Mouse (Mus musculus): ENCODE measurements around the gene Prc1. TPM values are rescaled to one million over a fixed set of nuclear protein-coding genes. Genes with fewer than 3 reads are reported as not detected.

Gene Prc1
- total RNA-seq, 1 experiment from 2014 or later, result 6.3 TPM

- ATAC-seq (replicated peaks; ENCODE audit: insufficient number of reproducible peaks, low FRiP score, low TSS enrichment, poor library complexity, severe bottlenecking), result no peak
These were observed 58.7 kb downstream of the Prc1 start for GRCm38 (mm10) chr7:80352920-80353319.

GRCm38 (mm10) chr7:80356351-80356750, 62.1 kb downstream of the Prc1 start:
- no peak for ATAC-seq (replicated peaks; ENCODE audit: insufficient number of reproducible peaks, low FRiP score, low TSS enrichment, poor library complexity, severe bottlenecking)

- ATAC-seq (replicated peaks; ENCODE audit: insufficient number of reproducible peaks, low FRiP score, low TSS enrichment, poor library complexity, severe bottlenecking), result no peak
These were observed 62.9 kb downstream of the Prc1 start for GRCm38 (mm10) chr7:80357156-80357555.

GRCm38 (mm10) chr7:80358039-80358438, 63.8 kb downstream of the Prc1 start:
- no peak for ATAC-seq (replicated peaks; ENCODE audit: insufficient number of reproducible peaks, low FRiP score, low TSS enrichment, poor library complexity, severe bottlenecking)

DNA sequence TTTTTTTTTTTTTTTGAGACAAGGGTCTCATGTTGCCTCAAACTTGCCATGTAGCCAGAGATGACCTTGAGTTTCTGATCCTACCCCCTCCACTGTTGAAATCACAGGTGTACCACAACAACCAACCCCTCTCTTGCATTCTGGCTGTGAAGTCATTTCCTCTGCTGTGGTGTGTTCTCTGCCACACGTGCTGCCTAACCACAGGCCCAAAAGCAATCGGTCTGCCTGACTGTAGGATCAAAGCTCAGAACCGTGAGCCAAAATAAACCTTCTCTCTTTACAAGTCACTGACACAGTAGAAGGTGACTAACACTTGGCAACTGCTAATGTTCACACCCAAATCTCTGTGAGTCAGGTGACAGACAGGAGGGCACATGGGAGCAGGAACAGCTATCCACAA, 66.2 kb downstream of the Prc1 start:
- no peak for ATAC-seq (replicated peaks; ENCODE audit: insufficient number of reproducible peaks, low FRiP score, low TSS enrichment, poor library complexity, severe bottlenecking)

DNA sequence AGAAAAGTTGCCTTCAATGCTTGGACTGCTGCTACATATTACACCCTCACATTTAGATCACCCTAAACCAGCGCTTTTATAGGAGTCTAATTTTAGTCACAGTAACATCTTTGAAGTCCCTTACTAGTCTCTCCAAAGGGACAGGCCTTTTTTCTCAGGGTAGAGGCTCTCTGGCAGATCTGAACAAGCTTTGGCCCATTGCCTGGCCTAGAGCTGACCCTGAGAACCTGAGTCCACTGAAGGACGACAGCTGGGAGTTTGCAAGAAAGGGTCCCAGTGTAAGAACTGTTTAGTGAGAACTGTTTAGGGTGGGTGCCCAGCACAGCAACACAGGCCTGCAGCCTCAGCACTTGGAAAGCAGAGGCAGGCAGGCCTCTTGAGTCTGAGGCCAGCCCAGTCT, 71.5 kb downstream of the Prc1 start:
- ATAC-seq (replicated peaks; ENCODE audit: insufficient number of reproducible peaks, low FRiP score, low TSS enrichment, poor library complexity, severe bottlenecking), result no peak

Other genes with a start within 250 kb of the Prc1 start
- gene Idh2, start 179.1 kb upstream of the Prc1 start, total RNA-seq (2017), result 23.3 to 27.2 TPM (median 24.2 TPM) in 3 replicates
- 7.4 to 9.3 TPM (median 9.1 TPM) in 3 replicates for gene Sema4b, start 107.6 kb upstream of the Prc1 start, total RNA-seq (2017)
- 37.5 to 51.3 TPM (median 45.7 TPM) in 3 replicates for gene Cib1, start 61.6 kb upstream of the Prc1 start, total RNA-seq (2017)
- gene Gdpgp1, start 61.6 kb upstream of the Prc1 start, total RNA-seq (2017), result 0.86 to 3.5 TPM (median 2.2 TPM) in 3 replicates
- gene Ttll13, start 48.1 kb upstream of the Prc1 start, total RNA-seq (2017), result 3.0 TPM in 1 of 3 replicates, not detected in the others
- 22.5 to 35.4 TPM (median 27.3 TPM) in 3 replicates for gene Ngrn, start 33.2 kb upstream of the Prc1 start, total RNA-seq (2017)
- gene Vps33b, start 24.8 kb upstream of the Prc1 start, total RNA-seq (2017), result 35.8 to 53.3 TPM (median 47.4 TPM) in 3 replicates
- 4.0 to 14.3 TPM (median 4.7 TPM) in 3 replicates for gene Rccd1, start 30.0 kb downstream of the Prc1 start, total RNA-seq (2017)
- 28.3 to 50.6 TPM (median 33.6 TPM) in 3 replicates for gene Unc45a, start 46.6 kb downstream of the Prc1 start, total RNA-seq (2017)
- 0.21 to 6.1 TPM (median 1.5 TPM) in 3 replicates for gene Hddc3, start 48.7 kb downstream of the Prc1 start, total RNA-seq (2017)
- 12.8 to 20.6 TPM (median 18.0 TPM) in 3 replicates for gene Man2a2, start 76.9 kb downstream of the Prc1 start, total RNA-seq (2017)
- 117 to 175 TPM (median 150 TPM) in 3 replicates for gene Fes, start 93.5 kb downstream of the Prc1 start, total RNA-seq (2017)
- 31.1 to 46.2 TPM (median 34.3 TPM) in 3 replicates for gene Furin, start 111.0 kb downstream of the Prc1 start, total RNA-seq (2017)
- 14.3 to 17.8 TPM (median 14.4 TPM) in 3 replicates for gene Blm, start 240.7 kb downstream of the Prc1 start, total RNA-seq (2017)